Mouse (Mus musculus): ENCODE measurements around the gene Ccdc124. TPM values are rescaled to one million over a fixed set of nuclear protein-coding genes. Genes with fewer than 3 reads are reported as not detected.

Gene Ccdc124
- total RNA-seq, 2 experiments from 2014 or later: 94.8 to 99.0 TPM

DNA sequence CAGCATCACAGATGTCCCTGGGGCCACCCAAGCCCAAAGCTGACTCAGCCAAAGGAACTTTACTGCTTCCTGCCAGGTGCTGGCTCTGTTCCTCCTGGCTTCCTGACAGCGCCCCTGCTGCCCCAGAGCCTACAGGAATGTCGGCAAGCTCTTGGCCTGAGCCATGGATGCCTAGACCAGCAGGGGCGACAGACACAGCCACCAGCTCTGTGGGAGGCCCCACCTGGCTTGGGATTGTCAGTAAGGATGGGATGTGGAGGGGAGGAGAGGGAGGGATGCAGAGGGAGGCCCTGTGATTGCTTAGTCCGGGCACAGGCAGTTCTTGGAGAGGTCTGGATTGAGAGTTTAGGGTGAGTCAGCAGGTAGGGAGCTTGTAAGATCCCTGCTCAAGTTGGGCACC, 6.4 kb upstream of the Ccdc124 start:
- no peak for DNase-seq (ENCODE audit: extremely low spot score in 1 of 2, low spot score in 2 of 2)
- H3K4me3 ChIP-seq: no peak overlapping the region
- no peak; the same call in 1 of the 2 replicates for TF ChIP-seq CTCF (IDR thresholded peaks at IDR 0.05)
- intact Hi-C loops (cut with DNase I): no loop called here
- peak overlapping the region; percentile 22 for H3K27ac ChIP-seq

- no peak for TF ChIP-seq CTCF (IDR thresholded peaks at IDR 0.05)
- intact Hi-C loops (cut with DNase I): no loop called here
- Histone ChIP-seq H3K27ac (peak overlapping the region; percentile 22; the same call in 1 of the 2 replicates), H3K4me3 (no peak overlapping the region)
- no peak for DNase-seq (ENCODE audit: extremely low spot score in 1 of 2, low spot score in 2 of 2)
These were observed 5.8 kb upstream of the Ccdc124 start for GRCm38 (mm10) chr8:70879500-70879899.

DNA sequence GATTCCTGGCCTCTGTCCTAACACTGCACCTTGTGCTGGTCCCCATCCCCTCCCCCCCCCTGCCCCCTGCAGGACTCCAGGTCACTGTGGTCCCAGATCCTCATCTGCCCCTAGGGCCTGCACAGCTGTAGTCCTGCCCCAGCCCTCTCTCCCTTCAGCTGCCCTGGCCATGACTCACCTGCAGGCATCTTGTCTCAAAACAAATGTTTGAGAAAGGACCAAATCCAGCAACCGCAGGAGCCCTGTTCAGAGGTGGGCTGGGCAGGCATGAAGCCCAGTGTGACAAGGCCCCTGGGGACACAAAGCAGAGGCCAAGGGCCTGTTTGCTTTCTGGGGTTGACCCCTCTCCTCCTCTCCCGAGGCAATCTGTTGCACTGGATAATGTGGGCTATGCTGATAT, 4.4 kb upstream of the Ccdc124 start:
- Histone ChIP-seq H3K4me3 (no peak overlapping the region), H3K27ac (no peak overlapping the region)
- TF ChIP-seq CTCF (IDR thresholded peaks at IDR 0.05): no peak
- DNase-seq (ENCODE audit: extremely low spot score in 1 of 2, low spot score in 2 of 2): no peak
- intact Hi-C loops (cut with DNase I): no loop called here

- DNase-seq (ENCODE audit: extremely low spot score in 1 of 2, low spot score in 2 of 2): no peak
These were observed 2.6 kb upstream of the Ccdc124 start for GRCm38 (mm10) chr8:70876382-70876781.

GRCm38 (mm10) chr8:70874441-70874840, 706 bp upstream of the Ccdc124 start:
- no peak for TF ChIP-seq CTCF (IDR thresholded peaks at IDR 0.05)
- Histone ChIP-seq H3K4me3 (no peak overlapping the region), H3K27ac (no peak overlapping the region)
- intact Hi-C loops (cut with DNase I): no loop called here
- peak in 1 of 2 experiments; percentile 7 for DNase-seq (ENCODE audit: extremely low spot score in 1 of 2, low spot score in 2 of 2)

More at GRCm38 (mm10) chr8:70876382-70876781, 2.6 kb upstream of the Ccdc124 start:
- Histone ChIP-seq H3K4me3 (no peak overlapping the region), H3K27ac (no peak overlapping the region)
- intact Hi-C loops (cut with DNase I): no loop called here
- TF ChIP-seq CTCF (IDR thresholded peaks at IDR 0.05): no peak; the same call in 1 of the 2 replicates

- no peak for TF ChIP-seq CTCF (IDR thresholded peaks at IDR 0.05)
- Histone ChIP-seq H3K27ac (peak overlapping the region; percentile 96), H3K4me3 (peak overlapping the region; percentile 99)
- intact Hi-C loops (cut with DNase I): loop anchor here (1.0 kb wide), 1 partner anchor 24 kb away; the partner anchor contains the start of gene Rpl18a
- no peak for DNase-seq (ENCODE audit: extremely low spot score in 1 of 2, low spot score in 2 of 2)
These were observed 932 bp downstream of the Ccdc124 start for GRCm38 (mm10) chr8:70872643-70873363.

DNA sequence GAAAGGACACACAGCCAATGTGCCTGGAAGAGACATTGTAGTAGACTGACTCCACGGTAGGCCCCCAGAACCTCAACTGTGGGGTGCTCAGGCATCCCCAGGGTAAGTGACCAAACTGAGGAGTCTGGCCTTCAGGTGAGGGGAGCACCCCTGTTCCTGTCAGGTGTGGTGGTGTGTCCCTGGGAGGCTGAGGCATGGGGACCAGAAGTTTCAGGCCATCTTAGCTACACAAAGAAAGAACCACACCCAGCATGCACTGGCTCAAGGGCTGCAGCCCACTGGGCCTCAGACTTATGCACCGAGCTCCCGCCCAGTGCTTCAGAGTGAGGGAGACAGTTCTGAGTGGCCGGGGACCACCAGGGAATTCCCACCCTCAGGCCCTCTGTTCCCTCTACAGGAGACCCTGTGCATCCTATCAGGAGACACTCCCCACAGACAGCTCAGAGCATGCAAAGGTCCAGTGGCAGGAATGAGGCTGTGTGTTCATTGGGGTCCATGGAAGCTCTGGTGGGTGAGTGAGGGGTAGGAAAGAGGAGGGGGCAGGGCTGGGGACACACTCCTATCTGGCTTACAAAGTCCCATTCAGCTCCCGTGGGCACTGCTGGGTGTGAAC, 2.4 kb downstream of the Ccdc124 start:
- intact Hi-C loops (cut with DNase I): no loop called here
- TF ChIP-seq CTCF (IDR thresholded peaks at IDR 0.05): no peak
- H3K4me3 ChIP-seq: no peak overlapping the region
- H3K27ac ChIP-seq: no peak overlapping the region
- DNase-seq (ENCODE audit: extremely low spot score in 1 of 2, low spot score in 2 of 2): no peak

- intact Hi-C loops (cut with DNase I): loop anchor here (1.0 kb wide), 1 partner anchor 25 kb away; no protein-coding TSS in a partner anchor
- peak; percentile 78 for DNase-seq (ENCODE audit: extremely low spot score in 1 of 2, low spot score in 2 of 2)
- Histone ChIP-seq H3K4me3 (no peak overlapping the region), H3K27ac (peak overlapping the region; percentile 37)
- peak; percentile 94 for TF ChIP-seq CTCF (IDR thresholded peaks at IDR 0.05)
These were observed 4.1 kb downstream of the Ccdc124 start for GRCm38 (mm10) chr8:70869601-70870041.

GRCm38 (mm10) chr8:70869199-70869571, 4.5 kb downstream of the Ccdc124 start:
- intact Hi-C loops (cut with DNase I): loop anchor here (1.0 kb wide), 1 partner anchor 25 kb away; no protein-coding TSS in a partner anchor
- TF ChIP-seq CTCF (IDR thresholded peaks at IDR 0.05): no peak
- Histone ChIP-seq H3K4me3 (no peak overlapping the region), H3K27ac (peak overlapping the region; percentile 30)
- DNase-seq (ENCODE audit: extremely low spot score in 1 of 2, low spot score in 2 of 2): no peak

GRCm38 (mm10) chr8:70868559-70869198, 5.1 kb downstream of the Ccdc124 start:
- no peak for DNase-seq (ENCODE audit: extremely low spot score in 1 of 2, low spot score in 2 of 2)
- Histone ChIP-seq H3K4me3 (no peak overlapping the region), H3K27ac (peak overlapping the region; percentile 30)
- intact Hi-C loops (cut with DNase I): loop anchor here (1.0 kb wide), 1 partner anchor 24 kb away; no protein-coding TSS in a partner anchor
- no peak; the same call in 1 of the 2 replicates for TF ChIP-seq CTCF (IDR thresholded peaks at IDR 0.05)

- intact Hi-C loops (cut with DNase I): no loop called here
- no peak for DNase-seq (ENCODE audit: extremely low spot score in 1 of 2, low spot score in 2 of 2)
- Histone ChIP-seq H3K4me3 (no peak overlapping the region), H3K27ac (no peak overlapping the region; the same call in 1 of the 2 replicates)
- no peak for TF ChIP-seq CTCF (IDR thresholded peaks at IDR 0.05)
These were observed 7.2 kb downstream of the Ccdc124 start for GRCm38 (mm10) chr8:70866566-70866965.

DNA sequence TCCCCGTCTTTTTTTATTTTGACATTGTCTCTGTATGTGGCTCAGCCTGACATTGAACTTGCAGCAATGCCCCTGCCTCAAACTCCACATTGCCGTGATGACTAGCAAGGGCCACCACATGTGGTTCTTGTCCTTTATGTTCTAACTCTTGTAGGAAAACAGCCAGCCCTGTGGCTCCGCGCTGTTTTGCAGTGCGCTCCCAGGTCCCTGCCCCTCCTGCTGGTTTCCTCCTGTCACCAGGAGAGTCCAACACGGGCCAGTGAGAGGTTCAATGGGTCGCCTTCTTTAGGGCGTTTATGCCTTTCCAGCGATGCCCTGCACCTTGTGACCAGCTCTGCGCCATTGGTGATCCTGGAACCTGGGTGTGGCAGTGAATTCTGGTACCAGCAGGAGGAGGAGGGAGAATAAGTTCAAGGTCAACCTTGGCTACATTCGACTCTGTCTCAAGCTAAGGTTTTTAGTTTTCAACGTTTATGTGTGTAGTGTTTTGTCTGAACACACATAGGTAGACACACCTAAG, 7.7 kb downstream of the Ccdc124 start:
- no peak for DNase-seq (ENCODE audit: extremely low spot score in 1 of 2, low spot score in 2 of 2)
- Histone ChIP-seq H3K27ac (peak overlapping the region; percentile 93), H3K4me3 (peak overlapping the region; percentile 62)
- no peak for TF ChIP-seq CTCF (IDR thresholded peaks at IDR 0.05)
- intact Hi-C loops (cut with DNase I): no loop called here
